In the genomic region with DNA sequence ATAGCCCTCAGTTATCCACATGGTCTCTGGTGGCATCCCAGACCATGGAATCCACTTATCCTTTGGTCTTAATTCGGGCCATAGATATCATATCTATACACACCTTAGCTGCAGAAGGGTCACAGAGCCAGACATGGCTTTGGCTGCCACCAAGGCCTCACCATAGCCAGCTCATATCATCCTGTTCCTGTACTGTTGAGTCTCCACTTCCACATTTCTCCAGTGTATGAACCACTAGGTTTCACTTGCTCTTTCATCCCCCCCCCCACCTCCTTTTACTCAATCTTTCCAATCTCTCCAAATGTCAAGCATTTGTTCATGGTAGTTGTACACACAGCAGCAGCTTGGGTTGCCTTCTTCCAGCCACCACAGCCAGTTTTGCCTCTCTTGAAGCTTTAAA, we compare ENCODE assay signal across 16 mouse cellular contexts.
"Had no signal": no experiment of that assay in that cellular context is flagged by ENCODE, and none has a peak within 500 bp of the region (broad histone marks: within the 10 kb centered on the region; RNA-seq: fewer than 3 reads in every experiment).

No protein-coding gene starts in this region.

- DNase-seq: retina, postnatal 1 day; right cerebral cortex, adult 18-20 months; right cerebral cortex, postnatal 14 days; right cerebral cortex, postnatal 25 days; right cerebral cortex, postnatal 4 days; spleen, adult 18-20 months; thymus, adult 18-20 months; thymus, adult 2 months; thymus, postnatal 14 days; thymus, postnatal 25 days; thymus, postnatal 36 days; thymus, postnatal 4 days had no signal

- H3K4me2 ChIP-seq: neural tube, embryonic 13.5 days; neural tube, embryonic 15.5 days; stomach, embryonic 15.5 days had no signal

- H3K9ac ChIP-seq: neural tube, embryonic 13.5 days; neural tube, embryonic 15.5 days; stomach, embryonic 15.5 days had no signal

- H3K4me3 ChIP-seq: neural tube, embryonic 13.5 days; neural tube, embryonic 15.5 days; stomach, embryonic 15.5 days had no signal

- H3K27ac ChIP-seq: neural tube, embryonic 13.5 days; neural tube, embryonic 15.5 days; stomach, embryonic 15.5 days; stomach, postnatal 0 days had no signal

- H3K4me1 ChIP-seq: neural tube, embryonic 13.5 days; neural tube, embryonic 15.5 days; stomach, embryonic 15.5 days had no signal

- H3K9me3 ChIP-seq: neural tube, embryonic 13.5 days; neural tube, embryonic 15.5 days; stomach, embryonic 15.5 days had no signal

- H3K36me3 ChIP-seq: neural tube, embryonic 13.5 days; neural tube, embryonic 15.5 days; stomach, embryonic 15.5 days had no signal

- H3K27me3 ChIP-seq: neural tube, embryonic 13.5 days; neural tube, embryonic 15.5 days; stomach, embryonic 15.5 days had no signal
